Mouse (Mus musculus) forebrain, embryonic 14.5 days (tissue): ENCODE measurements around the gene Lmna. TPM values are rescaled to one million over a fixed set of nuclear protein-coding genes. Genes with fewer than 3 reads are reported as not detected.
A peak's percentile ranks its signal among the peaks of the same experiment; 100 is the strongest.

ENCODE experiments used
- ATAC-seq: fragments of 200-750 bp; cut with Nextera tagmentation; 2 replicates; pipeline ENCODE4 v1.8.0; 2017; ENCODE audit warnings: mild to moderate bottlenecking, moderate library complexity
- DNase-seq: peaks from one replicate; pipeline ENCODE4 v3.0.0-alpha.2; 2015; ENCODE audit warnings: low spot score
- H3K27ac ChIP-seq: fragments of 300-500 bp; sonication (generic); 2 replicates; pipeline ENCODE4 v1.5.1; 2014; ENCODE audit warnings: low read depth, mild to moderate bottlenecking, control low read depth, low read length, moderate library complexity
- H3K27me3 ChIP-seq: fragments of 300-500 bp; sonication (generic); replicated peaks from 2 replicates; pipeline ENCODE4 v1.6.1; 2014; ENCODE audit warnings: low read length, control low read depth, mixed read lengths; ENCODE audit not compliant: control insufficient read depth, insufficient read depth
- H3K36me3 ChIP-seq: fragments of 300-500 bp; sonication (generic); 2 replicates; pipeline ENCODE4 v1.6.1; 2014; ENCODE audit warnings: low read length, control low read depth; ENCODE audit not compliant: control insufficient read depth, insufficient read depth
- H3K4me1 ChIP-seq: fragments of 300-500 bp; sonication (generic); 2 replicates; pipeline ENCODE4 v1.6.1; 2014; ENCODE audit warnings: antibody characterized with exemption, low read length, control low read depth; ENCODE audit not compliant: control insufficient read depth, insufficient read depth
- H3K4me2 ChIP-seq: fragments of 300-500 bp; sonication (generic); 2 replicates; pipeline ENCODE4 v1.6.1; 2014; ENCODE audit warnings: mild to moderate bottlenecking, control low read depth, low read length
- H3K4me3 ChIP-seq: fragments of 300-500 bp; sonication (generic); 2 replicates; pipeline ENCODE4 v1.5.1; 2014; ENCODE audit warnings: low read depth, low read length, control low read depth
- H3K9ac ChIP-seq: fragments of 300-500 bp; sonication (generic); 2 replicates; pipeline ENCODE4 v1.6.1; 2014; ENCODE audit warnings: mild to moderate bottlenecking, low read length, control low read depth, moderate library complexity
- H3K9me3 ChIP-seq: fragments of 300-500 bp; sonication (generic); replicated peaks from 2 replicates; pipeline ENCODE4 v1.6.1; 2016; ENCODE audit warnings: low read length, control low read depth, mixed read lengths; ENCODE audit not compliant: control insufficient read depth
- WGBS: fragments of 180-500 bp; shearing (Covaris S2); extraction: QIAGEN DNeasy Blood & Tissue Kit; methylation state at CpG from one replicate; pipeline ENCODE4 v1.1.7; 2014; 5-methylcytosine and 5-hydroxymethylcytosine counted together
- polyA plus RNA-seq: library from polyadenylated mRNA; unstranded; fragments of >200 nt; fragmentation: Nextera tagmentation; extraction: Ambion mirVana; gene quantifications from 2 replicates; pipeline ENCODE4 v1.2.1, GENCODE M21; 2014

Lmna gene
- polyA plus RNA-seq, result 18.0 and 28.5 TPM in 2 replicates

DNA sequence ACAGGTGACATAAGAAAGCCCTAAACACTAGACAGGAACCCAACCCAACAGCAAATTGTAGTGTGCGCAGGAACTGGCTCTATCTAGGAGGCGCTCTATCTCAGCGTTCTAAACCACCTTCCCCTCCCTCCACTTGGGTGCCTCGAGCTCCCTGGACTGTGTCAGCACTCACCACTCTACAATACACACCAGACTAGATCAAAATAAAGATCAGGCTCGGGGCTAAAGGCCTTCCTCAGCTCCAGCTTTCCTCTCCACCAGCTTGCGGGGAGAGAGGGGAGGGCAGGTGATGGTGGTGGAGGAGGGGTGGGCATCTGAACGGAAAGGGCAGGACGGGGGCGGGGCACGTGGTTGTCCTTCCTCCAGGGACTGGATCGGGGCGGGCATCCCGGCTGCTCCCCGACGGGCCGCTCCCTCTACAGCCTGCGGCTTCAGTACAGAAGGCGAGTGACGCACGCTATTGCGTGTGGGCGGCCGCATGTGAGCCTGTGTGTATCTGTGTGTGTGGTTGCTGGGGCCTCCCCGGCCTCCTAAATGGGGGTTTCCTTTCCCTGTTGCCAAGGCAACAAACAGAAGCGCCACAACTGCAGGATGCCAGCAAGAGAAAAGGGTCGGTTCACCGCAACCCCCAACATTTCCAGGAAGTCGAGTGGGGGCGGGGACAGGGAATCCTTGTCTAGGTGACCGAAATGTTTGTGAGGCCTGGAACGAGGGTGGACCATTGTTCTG lies at the start of gene Lmna:
TSS of gene Lmna (minus strand) at position 265 of the 729 bp plus-strand sequence.
- DNase-seq (peak; percentile 95), ATAC-seq (peak; percentile 98)
- H3K27ac ChIP-seq, result peak within 1 kb of the TSS; percentile 91
- WGBS, result under 1% methylated on average over 31 of the region's 31 CpGs
- no peaks in the 10 kb centered on the region for H3K9me3 ChIP-seq
- H3K36me3 ChIP-seq, result no peaks in the 10 kb centered on the region
- peak within 1 kb of the TSS; percentile 32 for H3K4me3 ChIP-seq
- peak within 1 kb of the TSS; percentile 61 for H3K4me2 ChIP-seq
- peak within 1 kb of the TSS; percentile 62 for H3K9ac ChIP-seq
- peaks cover 12% of the 10 kb centered on the region for H3K4me1 ChIP-seq
- no peaks in the 10 kb centered on the region for H3K27me3 ChIP-seq

DNA sequence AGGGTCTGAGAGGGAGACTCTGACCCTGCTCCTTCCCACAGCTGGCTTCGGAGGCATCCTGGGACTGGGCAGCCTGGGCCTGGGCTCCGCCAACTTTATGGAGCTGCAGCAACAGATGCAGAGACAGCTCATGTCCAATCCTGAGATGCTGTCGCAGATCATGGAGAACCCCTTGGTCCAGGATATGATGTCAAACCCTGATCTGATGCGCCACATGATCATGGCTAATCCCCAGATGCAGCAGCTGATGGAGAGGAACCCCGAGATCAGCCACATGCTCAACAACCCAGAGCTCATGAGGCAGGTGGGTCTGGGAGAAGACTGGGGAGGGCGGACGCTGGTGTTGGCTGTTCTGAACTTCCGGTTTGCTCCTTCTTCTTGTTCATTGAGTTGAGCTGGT lies 46.9 kb upstream of the Lmna start:
- no peak overlapping the region for H3K4me3 ChIP-seq
- 94% methylated on average over 8 of the region's 8 CpGs for WGBS
- no peak overlapping the region for H3K9ac ChIP-seq
- no peaks in the 10 kb centered on the region for H3K9me3 ChIP-seq
- no peak overlapping the region for H3K4me2 ChIP-seq
- no peaks in the 10 kb centered on the region for H3K27me3 ChIP-seq
- ATAC-seq (no peak), DNase-seq (no peak)
- H3K36me3 ChIP-seq, result peaks cover 55% of the 10 kb centered on the region
- H3K4me1 ChIP-seq, result peaks cover 16% of the 10 kb centered on the region
- H3K27ac ChIP-seq, result no peak overlapping the region

DNA sequence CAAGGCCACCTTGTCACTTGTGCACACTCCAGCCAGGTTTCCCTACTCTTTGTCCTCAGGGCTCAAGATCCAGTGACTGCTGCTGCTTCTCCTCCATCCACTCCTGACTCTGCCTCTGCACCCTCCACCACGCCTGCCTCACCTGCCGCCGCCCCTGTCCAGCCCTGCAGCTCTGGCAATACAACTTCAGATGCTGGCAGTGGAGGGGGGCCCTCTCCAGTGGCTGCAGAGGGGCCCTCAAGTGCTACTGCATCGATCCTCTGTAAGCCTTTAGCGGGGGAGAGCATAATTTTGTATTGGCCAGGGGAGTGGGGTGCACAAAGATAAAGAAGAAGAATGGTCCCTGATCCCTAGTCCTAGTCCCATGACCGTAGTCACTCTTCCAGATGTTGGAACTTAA lies 46.0 kb upstream of the Lmna start:
- no peak for ATAC-seq
- no peak for DNase-seq

DNA sequence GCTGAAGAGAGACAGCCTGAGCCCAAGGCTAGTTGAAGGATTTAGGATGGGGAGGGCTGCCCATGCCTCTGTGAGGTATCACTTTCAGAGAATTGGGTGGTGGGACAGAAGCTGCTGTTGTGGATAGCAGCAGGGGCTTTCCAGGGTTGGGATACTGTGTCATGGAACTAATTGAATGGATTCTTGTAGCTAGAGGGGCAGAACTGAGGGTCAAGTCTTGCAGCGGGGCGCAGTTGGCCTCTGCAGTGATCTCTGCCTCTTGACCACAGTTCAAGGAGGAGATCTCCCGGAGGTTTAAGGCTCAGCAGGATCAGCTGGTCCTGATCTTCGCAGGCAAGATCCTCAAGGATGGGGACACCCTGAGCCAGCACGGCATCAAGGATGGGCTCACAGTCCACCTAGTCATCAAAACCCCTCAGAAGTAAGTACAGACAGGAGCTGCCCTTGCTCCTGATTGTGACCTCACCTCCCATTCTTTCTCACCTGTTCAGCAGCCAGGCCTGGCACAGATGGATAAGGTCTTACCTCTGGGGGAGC lies 45.4 kb upstream of the Lmna start:
- no peak for ATAC-seq
- Histone ChIP-seq H3K4me2 (peak overlapping the region; percentile 81), H3K9me3 (no peaks in the 10 kb centered on the region), H3K9ac (peak overlapping the region; percentile 2; the same call in 1 of the 2 replicates), H3K4me1 (peaks cover 16% of the 10 kb centered on the region), H3K27me3 (no peaks in the 10 kb centered on the region), H3K4me3 (no peak overlapping the region), H3K36me3 (peaks cover 40% of the 10 kb centered on the region), H3K27ac (no peak overlapping the region)
- no peak for DNase-seq
- WGBS, result 92% methylated on average over 5 of the region's 5 CpGs

More for the DNA sequence above, 46.0 kb upstream of the Lmna start:
- Histone ChIP-seq H3K4me3 (no peak overlapping the region), H3K4me1 (peaks cover 16% of the 10 kb centered on the region), H3K4me2 (no peak overlapping the region), H3K9ac (no peak overlapping the region), H3K27me3 (no peaks in the 10 kb centered on the region), H3K9me3 (no peaks in the 10 kb centered on the region), H3K36me3 (peaks cover 46% of the 10 kb centered on the region), H3K27ac (no peak overlapping the region)
- 98% methylated on average over 6 of the region's 6 CpGs for WGBS

DNA sequence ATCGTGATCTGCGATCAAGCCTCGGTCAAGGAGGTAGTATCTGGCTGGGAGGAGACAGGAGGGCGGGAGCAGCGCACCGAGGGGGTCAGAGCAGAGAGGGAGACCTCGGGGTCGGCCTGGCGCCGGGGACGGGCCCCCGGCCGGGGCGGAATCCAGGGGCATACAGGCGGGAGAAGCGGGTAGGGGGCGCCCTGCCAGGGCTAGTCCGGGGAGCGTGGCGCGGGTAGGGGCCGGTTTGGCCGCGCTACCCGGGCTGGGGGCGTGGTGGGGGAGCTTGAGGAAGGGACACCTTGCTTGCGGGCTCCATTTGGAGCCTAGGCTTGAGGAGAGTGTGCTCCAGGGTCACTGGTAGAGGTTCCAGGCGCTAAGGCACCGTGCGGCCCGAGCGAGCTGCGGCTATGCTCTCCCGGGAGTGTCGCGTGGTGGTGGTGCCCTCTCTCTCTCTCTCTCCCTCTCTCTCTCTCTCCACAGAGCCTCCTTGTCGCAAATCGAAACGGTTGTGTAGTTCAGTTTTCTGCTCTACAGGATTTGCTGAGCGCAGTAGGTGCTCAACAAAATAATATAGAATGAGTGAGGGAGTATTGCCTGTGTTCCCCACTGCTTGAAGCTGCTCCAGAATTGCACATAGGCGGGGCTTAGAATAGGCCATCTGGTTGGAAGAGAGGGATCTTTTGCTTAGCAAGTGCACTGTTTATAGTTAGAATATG lies 44.3 kb upstream of the Lmna start:
- peak; percentile 84 for DNase-seq
- Histone ChIP-seq H3K36me3 (peaks cover 29% of the 10 kb centered on the region), H3K27ac (peak overlapping the region; percentile 94), H3K4me3 (peak overlapping the region; percentile 93), H3K4me1 (peaks cover 16% of the 10 kb centered on the region), H3K9me3 (no peaks in the 10 kb centered on the region), H3K27me3 (no peaks in the 10 kb centered on the region), H3K9ac (peak overlapping the region; percentile 94), H3K4me2 (peak overlapping the region; percentile 81)
- under 1% methylated on average over 40 of the region's 41 CpGs for WGBS
- ATAC-seq, result peak; percentile 42

DNA sequence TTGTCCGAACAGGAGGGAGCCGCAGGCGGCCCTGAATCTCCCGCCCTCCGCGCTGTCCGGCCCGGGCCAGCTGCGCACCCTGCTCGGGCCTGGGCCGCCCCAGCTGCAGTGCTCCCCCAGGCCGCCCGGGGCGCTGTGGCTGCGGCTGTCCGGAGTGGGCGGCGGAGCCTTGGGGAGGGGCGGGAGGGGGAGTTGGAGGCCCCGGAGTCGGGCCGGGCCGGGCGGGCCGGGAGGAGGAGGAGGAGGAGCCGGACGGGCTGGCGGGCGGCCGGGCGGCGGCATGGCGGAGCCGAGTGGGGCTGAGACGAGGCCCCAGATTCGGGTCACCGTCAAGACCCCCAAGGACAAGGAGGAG lies 43.7 kb upstream of the Lmna start, which contains the start of gene Ubqln4:
TSS of gene Ubqln4 (plus strand) at position 234 of the 355 bp plus-strand sequence.
- ATAC-seq, result peak; percentile 88
- WGBS, result 0% methylated on average over 36 of the region's 37 CpGs

DNA sequence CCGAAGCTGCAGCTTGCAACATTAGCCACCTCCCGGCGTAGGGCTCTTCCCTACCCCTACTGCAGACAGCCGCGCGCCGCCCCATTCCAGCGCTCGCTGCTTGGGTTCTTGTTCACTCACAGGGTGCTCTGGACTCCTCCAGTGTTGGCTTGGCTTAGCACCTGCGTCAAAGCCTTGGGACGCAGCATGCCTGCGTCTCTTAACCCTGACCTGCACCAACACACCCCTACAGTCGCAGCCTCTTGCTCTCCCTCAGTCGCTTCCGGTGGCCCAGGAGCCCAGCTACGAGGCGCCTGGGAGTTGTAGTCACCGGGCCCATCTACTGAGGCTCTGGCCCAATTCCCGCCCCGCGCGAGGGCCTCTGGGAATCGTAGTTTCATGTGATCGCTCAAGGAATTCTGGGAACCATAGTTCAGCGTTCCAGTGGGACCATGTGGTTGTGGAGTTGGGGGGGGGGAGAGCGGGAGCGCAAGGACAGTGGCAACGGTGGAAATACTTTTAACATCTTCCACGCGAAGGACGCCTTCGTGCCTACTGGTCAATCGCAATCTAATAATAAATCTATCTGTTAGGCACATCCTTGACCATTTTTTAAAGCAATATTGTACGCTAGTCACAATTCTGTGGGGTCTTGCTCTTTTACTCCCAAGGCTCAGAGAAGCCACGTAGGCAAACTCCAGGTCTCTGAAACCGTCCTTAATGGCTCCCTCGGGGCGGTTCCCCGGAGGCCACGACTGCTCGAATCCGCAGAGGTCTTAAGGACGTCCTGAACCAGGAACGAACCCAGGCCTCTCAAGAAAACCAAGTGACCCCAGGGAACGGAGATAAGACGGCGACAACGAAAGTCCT lies 43.1 kb upstream of the Lmna start, which contains the start of gene Lamtor2:
TSS of gene Lamtor2 (minus strand) at position 399 of the 849 bp plus-strand sequence.
- peaks cover 21% of the 10 kb centered on the region for H3K36me3 ChIP-seq

More for the DNA sequence above, 43.7 kb upstream of the Lmna start, which contains the start of gene Ubqln4:
- H3K4me3 ChIP-seq, result peak within 1 kb of the TSS; percentile 93
- H3K27me3 ChIP-seq, result no peaks in the 10 kb centered on the region
- H3K4me2 ChIP-seq, result peak within 1 kb of the TSS; percentile 81
- peak within 1 kb of the TSS; percentile 94 for H3K9ac ChIP-seq
- H3K36me3 ChIP-seq, result peaks cover 24% of the 10 kb centered on the region
- H3K9me3 ChIP-seq, result no peaks in the 10 kb centered on the region
- peak within 1 kb of the TSS; percentile 94 for H3K27ac ChIP-seq
- DNase-seq, result peak; percentile 88
- peaks cover 16% of the 10 kb centered on the region for H3K4me1 ChIP-seq

DNA sequence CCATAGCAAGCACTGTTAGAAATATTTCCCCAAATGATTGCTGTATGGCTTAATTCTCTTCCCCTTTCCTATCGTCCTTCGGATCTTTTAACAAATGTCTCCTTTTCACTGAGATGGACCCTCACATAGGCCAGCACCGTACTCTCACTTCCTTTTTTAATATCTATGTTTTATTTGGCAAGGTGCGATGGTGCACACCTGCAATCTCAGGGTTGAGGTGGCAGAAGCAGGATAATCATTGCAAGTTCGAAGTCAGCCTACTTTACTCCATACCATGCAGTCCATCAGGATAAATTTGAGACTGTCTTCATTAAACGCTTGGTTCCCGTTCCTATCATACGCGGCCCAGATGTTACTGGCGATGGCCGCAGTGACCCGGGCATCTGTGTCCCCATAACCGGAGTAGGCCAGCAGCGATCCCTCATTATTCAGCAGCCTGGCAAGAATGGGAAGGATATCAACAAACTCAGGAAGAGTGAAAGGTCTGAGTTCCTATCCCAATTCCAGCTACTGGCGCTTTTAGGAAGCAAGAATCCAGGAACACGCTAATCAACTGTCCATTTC lies 42.4 kb upstream of the Lmna start:
- WGBS, result 27% methylated on average over 16 of the region's 16 CpGs
- ATAC-seq, result no peak
- Histone ChIP-seq H3K4me3 (peak overlapping the region; percentile 93), H3K4me2 (peak overlapping the region; percentile 81), H3K9me3 (no peaks in the 10 kb centered on the region), H3K27ac (peak overlapping the region; percentile 94; the same call in 1 of the 2 replicates), H3K27me3 (no peaks in the 10 kb centered on the region), H3K4me1 (peaks cover 16% of the 10 kb centered on the region), H3K9ac (peak overlapping the region; percentile 94), H3K36me3 (peaks cover 16% of the 10 kb centered on the region)
- no peak for DNase-seq

More for the DNA sequence above, 43.1 kb upstream of the Lmna start, which contains the start of gene Lamtor2:
- ATAC-seq (peak; percentile 92), DNase-seq (peak; percentile 99)
- Histone ChIP-seq H3K27ac (peak within 1 kb of the TSS; percentile 94), H3K4me3 (peak within 1 kb of the TSS; percentile 93), H3K4me1 (peaks cover 16% of the 10 kb centered on the region), H3K27me3 (no peaks in the 10 kb centered on the region), H3K9ac (peak within 1 kb of the TSS; percentile 94), H3K9me3 (no peaks in the 10 kb centered on the region), H3K4me2 (peak within 1 kb of the TSS; percentile 81)
- 0% methylated on average over 48 of the region's 48 CpGs for WGBS
